Mouse (Mus musculus): ENCODE data around the gene Acot1. TPM values are rescaled to one million over a fixed set of nuclear protein-coding genes. Genes with fewer than 3 reads are reported as not detected.
"Not testable (repeated sequence)": the region's sequence is repeated elsewhere in the genome, so short reads cannot be mapped to it uniquely, and the experiment has no call there.

Gene Acot1
- polyA plus RNA-seq, 1 experiment from 2014 or later: 69.8 TPM

DNA sequence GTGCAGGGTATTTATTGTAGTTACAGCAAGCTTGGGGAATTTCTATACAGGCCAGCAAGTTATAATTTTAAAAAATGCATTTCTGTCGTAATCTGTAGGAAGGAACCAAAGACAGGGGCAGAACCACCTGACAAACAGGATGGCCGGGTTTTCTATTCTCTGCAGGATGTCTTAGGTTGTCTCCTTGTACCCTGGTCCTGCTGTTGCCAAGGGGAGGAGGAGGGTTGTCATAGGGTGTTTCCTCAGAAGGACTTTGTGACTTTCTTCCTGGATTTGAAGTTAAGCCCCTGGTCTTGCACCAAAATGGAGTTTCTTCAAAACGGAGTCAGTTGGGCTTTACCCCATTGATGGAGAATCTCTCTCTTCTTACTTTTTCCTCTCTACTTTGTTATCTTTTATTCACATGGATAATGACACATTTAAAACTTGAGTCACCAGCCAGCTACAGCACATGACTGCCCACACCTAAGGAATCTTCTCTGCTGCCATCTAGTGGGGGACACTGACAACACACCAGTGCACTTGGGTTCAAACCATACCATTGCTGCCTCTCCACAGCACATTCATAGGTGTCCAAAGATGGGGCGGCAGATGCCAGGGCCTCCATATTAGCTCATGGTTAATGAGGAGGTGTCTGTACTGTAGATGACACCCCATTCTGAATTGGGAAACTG lies 21.5 kb downstream of the Acot1 start:
- Histone ChIP-seq H3K9me3 (ENCODE audit: low read length) (no peaks in the 10 kb centered on the region), H3K4me2 (replicated peaks; ENCODE audit: low read depth, low read length) (no peak overlapping the region), H3K4me3 (ENCODE audit: low read length) (no peak overlapping the region), H3K27me3 (ENCODE audit: insufficient read depth, low read length) (no peaks in the 10 kb centered on the region), H3K9ac (replicated peaks; ENCODE audit: low read length) (no peak overlapping the region), H3K4me1 (ENCODE audit: insufficient read depth, low read length) (no peaks in the 10 kb centered on the region), H3K27ac (ENCODE audit: low read length) (no peak overlapping the region), H3K36me3 (ENCODE audit: insufficient read depth, low read length) (no peaks in the 10 kb centered on the region)
- WGBS: 66% methylated on average over 4 of the region's 4 CpGs
- peak; percentile 49; the same call in 1 of the 2 replicates for ATAC-seq (ENCODE audit: low FRiP score, low TSS enrichment)

DNA sequence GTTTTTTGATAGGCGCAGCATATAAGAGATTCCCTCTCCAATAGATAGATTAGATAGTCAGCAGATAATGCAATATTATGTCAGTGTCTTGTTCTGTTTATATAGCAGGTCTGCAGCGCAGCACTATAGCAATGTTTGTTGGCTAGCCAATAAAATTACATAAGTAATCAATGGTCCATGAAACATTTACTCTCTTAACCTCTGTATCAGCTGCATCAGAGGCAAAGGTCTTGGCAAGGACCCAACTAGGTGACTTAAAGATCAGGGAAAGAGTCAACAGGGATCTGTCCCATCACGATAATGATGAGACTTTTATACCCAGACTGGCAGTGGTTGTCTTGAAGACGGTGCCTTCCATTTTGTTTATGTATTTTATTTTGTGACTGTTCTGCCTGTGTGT lies 23.6 kb downstream of the Acot1 start:
- H3K4me3 ChIP-seq (ENCODE audit: low read length): no peak overlapping the region
- 87% methylated on average over 4 of the region's 4 CpGs for WGBS
- no peaks in the 10 kb centered on the region for H3K27me3 ChIP-seq (ENCODE audit: insufficient read depth, low read length)
- H3K9me3 ChIP-seq (ENCODE audit: low read length): no peaks in the 10 kb centered on the region
- no peak overlapping the region for H3K4me2 ChIP-seq (replicated peaks; ENCODE audit: low read depth, low read length)
- no peak overlapping the region for H3K9ac ChIP-seq (replicated peaks; ENCODE audit: low read length)
- H3K36me3 ChIP-seq (ENCODE audit: insufficient read depth, low read length): no peaks in the 10 kb centered on the region
- no peaks in the 10 kb centered on the region for H3K4me1 ChIP-seq (ENCODE audit: insufficient read depth, low read length)
- H3K27ac ChIP-seq (ENCODE audit: low read length): no peak overlapping the region
- no peak for ATAC-seq (ENCODE audit: low FRiP score, low TSS enrichment)

DNA sequence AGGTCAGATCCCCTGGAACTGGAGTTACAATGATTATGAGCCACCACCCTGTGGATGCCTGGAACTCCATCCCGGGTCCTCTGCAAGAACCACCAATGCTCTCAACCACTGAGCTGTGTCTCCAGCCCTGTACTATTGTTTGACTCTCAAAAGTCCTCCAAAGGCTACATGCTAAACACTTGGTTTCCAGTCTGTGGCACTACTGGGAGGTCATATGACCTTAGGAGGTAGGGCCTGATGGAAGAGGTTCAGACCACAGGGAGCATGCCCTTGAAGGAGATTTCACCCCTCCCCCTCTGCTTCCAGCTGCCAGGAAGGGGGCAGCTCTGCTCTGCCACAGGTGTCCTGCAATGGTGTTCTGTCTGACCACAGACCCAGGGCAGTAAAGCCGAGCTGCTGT lies 24.0 kb downstream of the Acot1 start:
- not testable (repeated sequence) for ATAC-seq (ENCODE audit: low FRiP score, low TSS enrichment); H3K27ac ChIP-seq (ENCODE audit: low read length); H3K36me3 ChIP-seq (ENCODE audit: insufficient read depth, low read length); H3K4me3 ChIP-seq (ENCODE audit: low read length); H3K9me3 ChIP-seq (ENCODE audit: low read length); H3K4me1 ChIP-seq (ENCODE audit: insufficient read depth, low read length); H3K27me3 ChIP-seq (ENCODE audit: insufficient read depth, low read length); H3K9ac ChIP-seq (replicated peaks; ENCODE audit: low read length); H3K4me2 ChIP-seq (replicated peaks; ENCODE audit: low read depth, low read length)
- WGBS: 77% methylated on average over 2 of the region's 2 CpGs

DNA sequence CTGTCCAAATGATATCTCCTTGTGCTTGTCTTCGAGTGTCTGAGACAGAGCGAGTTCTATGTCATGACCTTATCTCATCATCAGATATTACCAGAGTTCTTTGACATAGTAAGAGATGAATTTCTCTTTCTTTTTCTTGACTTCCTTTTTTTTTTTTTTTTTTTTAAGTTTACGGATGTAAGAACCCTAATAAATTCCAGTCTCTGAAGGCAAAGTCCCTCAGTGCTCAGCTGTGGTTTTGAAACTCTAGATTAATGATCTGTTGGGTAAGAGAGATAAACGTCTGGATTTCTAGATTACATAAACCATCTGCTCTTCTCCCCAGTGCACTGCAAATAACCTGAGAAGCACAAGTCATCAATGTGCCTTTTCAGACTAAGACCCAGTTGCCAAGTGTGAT lies 24.8 kb downstream of the Acot1 start:
- Histone ChIP-seq H3K4me3 (ENCODE audit: low read length) (no peak overlapping the region), H3K4me1 (ENCODE audit: insufficient read depth, low read length) (no peaks in the 10 kb centered on the region), H3K27me3 (ENCODE audit: insufficient read depth, low read length) (no peaks in the 10 kb centered on the region), H3K27ac (ENCODE audit: low read length) (no peak overlapping the region), H3K9ac (replicated peaks; ENCODE audit: low read length) (no peak overlapping the region), H3K9me3 (ENCODE audit: low read length) (no peaks in the 10 kb centered on the region), H3K4me2 (replicated peaks; ENCODE audit: low read depth, low read length) (no peak overlapping the region), H3K36me3 (ENCODE audit: insufficient read depth, low read length) (no peaks in the 10 kb centered on the region)
- no peak for ATAC-seq (ENCODE audit: low FRiP score, low TSS enrichment)
- 21% methylated on average over 4 of the region's 4 CpGs for WGBS

DNA sequence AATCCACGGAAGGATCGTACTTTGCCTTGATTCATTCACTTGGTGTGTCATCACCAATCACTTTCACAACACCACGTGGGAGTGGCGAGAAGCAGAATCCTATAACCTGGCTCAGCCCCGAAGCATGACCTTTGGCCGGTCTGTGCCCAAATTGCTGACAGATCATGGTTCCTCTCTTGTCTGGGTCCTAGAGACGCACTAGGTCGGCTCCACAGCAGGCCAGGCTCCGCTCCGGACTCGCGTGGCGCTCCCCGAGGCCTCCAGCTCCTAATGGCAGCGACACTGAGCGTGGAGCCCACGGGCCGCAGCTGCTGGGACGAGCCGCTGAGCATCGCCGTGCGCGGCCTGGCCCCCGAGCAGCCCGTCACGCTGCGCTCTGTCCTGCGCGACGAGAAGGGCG lies 29.0 kb downstream of the Acot1 start, which contains the start of gene Acot4:
Acot4 (plus strand) TSS at position 139 of the 400 bp plus-strand sequence.
- Histone ChIP-seq H3K9ac (replicated peaks; ENCODE audit: low read length) (peak within 1 kb of the TSS; percentile 70), H3K4me2 (replicated peaks; ENCODE audit: low read depth, low read length) (peak within 1 kb of the TSS; percentile 75), H3K4me3 (ENCODE audit: low read length) (peak within 1 kb of the TSS; percentile 50)
- H3K27ac ChIP-seq (ENCODE audit: low read length); H3K9me3 ChIP-seq (ENCODE audit: low read length); H3K36me3 ChIP-seq (ENCODE audit: insufficient read depth, low read length); H3K27me3 ChIP-seq (ENCODE audit: insufficient read depth, low read length); H3K4me1 ChIP-seq (ENCODE audit: insufficient read depth, low read length): not testable (repeated sequence)
- WGBS: 2% methylated on average over 31 of the region's 32 CpGs
- peak; percentile 69 for ATAC-seq (ENCODE audit: low FRiP score, low TSS enrichment)

DNA sequence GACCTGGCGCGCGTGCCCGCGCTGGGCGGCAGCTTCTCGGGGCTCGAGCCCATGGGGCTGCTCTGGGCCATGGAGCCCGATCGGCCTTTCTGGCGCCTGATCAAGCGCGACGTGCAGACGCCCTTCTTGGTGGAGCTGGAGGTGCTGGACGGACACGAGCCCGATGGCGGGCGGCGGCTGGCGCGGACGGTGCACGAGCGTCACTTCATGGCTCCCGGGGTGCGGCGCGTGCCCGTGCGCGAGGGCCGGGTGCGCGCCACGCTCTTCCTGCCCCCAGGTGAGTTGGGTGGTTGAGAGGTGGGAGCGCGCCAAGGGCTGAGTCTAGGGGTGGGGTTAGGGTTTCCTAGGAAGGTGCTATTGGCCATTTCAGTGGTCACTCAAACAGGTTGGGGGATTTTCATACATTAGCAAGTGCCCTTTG lies 29.4 kb downstream of the Acot1 start, which contains the start of gene Gm49366:
Gm49366 (plus strand) TSS at position 245 of the 421 bp plus-strand sequence.
- Histone ChIP-seq H3K4me3 (ENCODE audit: low read length) (peak within 1 kb of the TSS; percentile 50), H3K9ac (replicated peaks; ENCODE audit: low read length) (peak within 1 kb of the TSS; percentile 70), H3K4me2 (replicated peaks; ENCODE audit: low read depth, low read length) (peak within 1 kb of the TSS; percentile 75)
- WGBS: 1% methylated on average over 36 of the region's 39 CpGs
- not testable (repeated sequence) for H3K9me3 ChIP-seq (ENCODE audit: low read length); H3K4me1 ChIP-seq (ENCODE audit: insufficient read depth, low read length); H3K27ac ChIP-seq (ENCODE audit: low read length); H3K36me3 ChIP-seq (ENCODE audit: insufficient read depth, low read length); H3K27me3 ChIP-seq (ENCODE audit: insufficient read depth, low read length)
- ATAC-seq (ENCODE audit: low FRiP score, low TSS enrichment): peak; percentile 78

DNA sequence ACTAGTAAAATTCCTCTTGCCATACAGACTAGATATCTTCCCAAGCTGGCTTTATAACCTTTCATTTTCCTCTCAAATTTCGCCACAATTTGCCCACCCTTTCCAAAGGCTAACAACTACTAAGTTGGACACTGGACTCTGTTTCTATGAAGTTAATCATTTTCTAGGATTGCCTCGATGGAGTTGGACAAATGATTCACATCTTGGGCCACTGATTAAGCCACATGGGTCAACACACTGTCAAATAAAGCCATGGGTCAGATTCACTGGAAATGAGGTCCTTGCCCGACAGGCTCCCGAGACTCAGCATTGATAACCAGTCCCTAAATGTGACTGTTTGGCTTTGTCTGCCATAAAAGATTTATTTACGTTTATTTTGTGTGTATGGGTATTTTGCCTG lies 33.0 kb downstream of the Acot1 start:
- Histone ChIP-seq H3K9me3 (ENCODE audit: low read length) (peaks cover 8% of the 10 kb centered on the region), H3K4me1 (ENCODE audit: insufficient read depth, low read length) (no peaks in the 10 kb centered on the region), H3K27ac (ENCODE audit: low read length) (peak overlapping the region; percentile 72; the same call in 1 of the 2 replicates), H3K36me3 (ENCODE audit: insufficient read depth, low read length) (0 out of 2 replicates have a peak, but pooled peaks cover 3% of the 10 kb centered on the region), H3K27me3 (ENCODE audit: insufficient read depth, low read length) (no peaks in the 10 kb centered on the region), H3K4me3 (ENCODE audit: low read length) (no peak overlapping the region), H3K9ac (replicated peaks; ENCODE audit: low read length) (no peak overlapping the region), H3K4me2 (replicated peaks; ENCODE audit: low read depth, low read length) (no peak overlapping the region)
- WGBS: 70% methylated on average over 5 of the region's 5 CpGs
- ATAC-seq (ENCODE audit: low FRiP score, low TSS enrichment): peak; percentile 70

DNA sequence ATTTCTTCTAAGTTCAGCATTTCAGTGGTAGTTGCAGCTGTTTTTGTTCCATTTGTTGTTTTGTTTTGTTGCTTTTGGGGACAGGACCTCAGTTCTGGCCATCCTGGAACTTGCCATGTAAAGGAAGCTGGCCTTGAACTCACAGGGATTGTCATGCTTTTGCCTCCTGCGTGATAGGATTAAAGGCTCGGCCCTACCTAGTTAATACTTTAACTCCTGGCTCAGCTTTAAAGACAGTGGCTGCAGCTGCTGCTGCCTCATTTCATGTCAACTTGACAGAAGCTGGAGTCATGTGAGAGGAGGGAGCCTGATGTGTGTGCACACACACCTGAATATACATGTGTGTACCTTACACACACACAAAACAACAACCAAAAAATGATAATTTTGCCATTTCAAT lies 34.8 kb downstream of the Acot1 start:
- ATAC-seq (ENCODE audit: low FRiP score, low TSS enrichment): no peak
- WGBS: 62% methylated on average over 2 of the region's 2 CpGs
- H3K9ac ChIP-seq (replicated peaks; ENCODE audit: low read length): no peak overlapping the region
- H3K4me3 ChIP-seq (ENCODE audit: low read length): no peak overlapping the region
- 0 out of 2 replicates have a peak, but pooled peaks cover 3% of the 10 kb centered on the region for H3K36me3 ChIP-seq (ENCODE audit: insufficient read depth, low read length)
- H3K27me3 ChIP-seq (ENCODE audit: insufficient read depth, low read length): no peaks in the 10 kb centered on the region
- H3K4me1 ChIP-seq (ENCODE audit: insufficient read depth, low read length): no peaks in the 10 kb centered on the region
- H3K27ac ChIP-seq (ENCODE audit: low read length): no peak overlapping the region
- no peak overlapping the region for H3K4me2 ChIP-seq (replicated peaks; ENCODE audit: low read depth, low read length)
- H3K9me3 ChIP-seq (ENCODE audit: low read length): peaks cover 13% of the 10 kb centered on the region

DNA sequence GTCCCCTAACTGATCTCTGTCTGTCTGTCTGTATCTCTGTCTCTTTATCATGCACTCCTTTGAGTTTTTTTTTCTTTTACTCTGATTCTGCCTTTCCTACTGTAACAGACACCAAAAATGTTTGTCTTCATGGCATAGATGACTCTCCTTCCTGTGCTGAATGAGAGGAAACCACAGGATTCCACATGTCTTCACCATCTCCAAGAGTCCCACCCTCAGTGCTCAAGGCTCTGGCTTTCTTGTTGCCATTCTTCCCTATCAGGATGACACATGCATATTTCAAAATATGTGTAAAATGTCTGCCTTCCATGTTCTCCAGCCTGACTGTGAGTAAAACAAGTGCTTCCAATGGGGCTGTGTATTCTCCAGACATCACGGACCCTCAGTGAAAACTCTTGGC lies 37.6 kb downstream of the Acot1 start:
- H3K9me3 ChIP-seq (ENCODE audit: low read length): peaks cover 5% of the 10 kb centered on the region; the same call in 1 of the 2 replicates
- 89% methylated on average over 1 of the region's 1 CpGs for WGBS
- no peaks in the 10 kb centered on the region; the same call in 1 of the 2 replicates for H3K27me3 ChIP-seq (ENCODE audit: insufficient read depth, low read length)
- no peak overlapping the region for H3K4me3 ChIP-seq (ENCODE audit: low read length)
- H3K9ac ChIP-seq (replicated peaks; ENCODE audit: low read length): no peak overlapping the region
- no peak for ATAC-seq (ENCODE audit: low FRiP score, low TSS enrichment)
- no peak overlapping the region for H3K27ac ChIP-seq (ENCODE audit: low read length)
- H3K4me2 ChIP-seq (replicated peaks; ENCODE audit: low read depth, low read length): no peak overlapping the region
- H3K36me3 ChIP-seq (ENCODE audit: insufficient read depth, low read length): no peaks in the 10 kb centered on the region
- no peaks in the 10 kb centered on the region for H3K4me1 ChIP-seq (ENCODE audit: insufficient read depth, low read length)

DNA sequence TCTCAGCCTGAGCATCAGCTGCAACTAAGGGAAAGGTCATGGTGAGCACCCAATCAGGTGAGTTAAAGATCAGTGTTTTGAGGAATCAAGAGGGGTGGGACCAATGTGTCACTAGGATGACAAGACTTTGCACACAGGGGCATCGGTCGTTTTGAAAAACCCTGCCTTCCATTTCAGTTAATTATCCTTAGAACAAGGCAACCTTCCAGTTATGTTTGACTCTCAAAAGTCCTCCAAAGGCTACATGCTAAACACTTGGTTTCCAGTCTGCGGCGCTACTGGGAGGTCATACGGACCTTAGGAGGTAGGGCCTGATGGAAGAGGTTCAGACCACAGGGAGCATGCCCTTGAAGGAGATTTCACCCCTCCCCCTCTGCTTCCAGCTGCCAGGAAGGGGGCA lies 41.5 kb downstream of the Acot1 start:
- not testable (repeated sequence) for H3K27ac ChIP-seq (ENCODE audit: low read length); H3K4me2 ChIP-seq (replicated peaks; ENCODE audit: low read depth, low read length); H3K9me3 ChIP-seq (ENCODE audit: low read length); ATAC-seq (ENCODE audit: low FRiP score, low TSS enrichment); H3K36me3 ChIP-seq (ENCODE audit: insufficient read depth, low read length); H3K9ac ChIP-seq (replicated peaks; ENCODE audit: low read length); H3K4me1 ChIP-seq (ENCODE audit: insufficient read depth, low read length); H3K4me3 ChIP-seq (ENCODE audit: low read length)
- peaks cover 11% of the 10 kb centered on the region for H3K27me3 ChIP-seq (ENCODE audit: insufficient read depth, low read length)
- 80% methylated on average over 5 of the region's 5 CpGs for WGBS

Measured in kidney, embryonic 16.5 days (tissue).